Mouse (Mus musculus) large intestine, adult 2 months (tissue): ENCODE measurements at regions not wholly inside any gene's neighbourhood (a gene's known extent, or its start where the extent isn't known, plus 50 kb on each side); places are given as distances from the start of the nearest gene placed in this dataset.

Source experiments
- DNase-seq: peaks from one replicate; pipeline ENCODE4 v3.0.0-alpha.2; 2012; ENCODE audit warnings: low read depth, low spot score
- WGBS: fragments of 180-500 bp; shearing (Covaris S2); methylation state at CpG from one replicate; pipeline ENCODE4 v1.1.7; 2018; 5-methylcytosine and 5-hydroxymethylcytosine counted together

- no peak for DNase-seq
- WGBS, result 86% methylated on average over 13 of the region's 13 CpGs
These were observed 177.8 kb downstream of the Cand1 start for GRCm38 (mm10) chr10:119061958-119062599.

- 89% methylated on average over 8 of the region's 8 CpGs for WGBS
These were observed 178.5 kb downstream of the Cand1 start for GRCm38 (mm10) chr10:119061349-119061850.

GRCm38 (mm10) chr10:119058493-119059020 is 181.3 kb downstream of the Cand1 start:
- WGBS, result 40% methylated on average over 10 of the region's 10 CpGs
- no peak for DNase-seq

More at GRCm38 (mm10) chr10:119061349-119061850, 178.5 kb downstream of the Cand1 start:
- DNase-seq, result no peak

- no peak for DNase-seq
- 60% methylated on average over 13 of the region's 13 CpGs for WGBS
These were observed 184.6 kb downstream of the Cand1 start for GRCm38 (mm10) chr10:119055199-119055785.

GRCm38 (mm10) chr10:119054191-119055175 is 184.5 kb upstream of the Dyrk2 start:
- 79% methylated on average over 22 of the region's 22 CpGs for WGBS
- no peak for DNase-seq

GRCm38 (mm10) chr10:119052441-119053041 is 182.5 kb upstream of the Dyrk2 start:
- WGBS, result 68% methylated on average over 1 of the region's 1 CpGs
- DNase-seq, result no peak

GRCm38 (mm10) chr10:119051598-119051997 is 181.6 kb upstream of the Dyrk2 start:
- DNase-seq, result no peak
- WGBS, result 49% methylated on average over 2 of the region's 2 CpGs

- DNase-seq, result no peak
These were observed 180.1 kb upstream of the Dyrk2 start for GRCm38 (mm10) chr10:119050017-119050685.

GRCm38 (mm10) chr10:119048643-119049420 is 178.8 kb upstream of the Dyrk2 start:
- no peak for DNase-seq
- whole genome bisulfite sequencing, result 76% methylated on average over 6 of the region's 6 CpGs

More at GRCm38 (mm10) chr10:119050017-119050685, 180.1 kb upstream of the Dyrk2 start:
- 77% methylated on average over 18 of the region's 18 CpGs for WGBS

- DNase-seq, result no peak
- 78% methylated on average over 13 of the region's 13 CpGs for WGBS
These were observed 175.1 kb upstream of the Dyrk2 start for GRCm38 (mm10) chr10:119045059-119045458.

- peak; percentile 78 for DNase-seq
- WGBS, result 27% methylated on average over 7 of the region's 7 CpGs
These were observed 173.1 kb upstream of the Dyrk2 start for GRCm38 (mm10) chr10:119043069-119043468.

GRCm38 (mm10) chr10:119040205-119040604 is 170.2 kb upstream of the Dyrk2 start:
- 65% methylated on average over 4 of the region's 4 CpGs for WGBS
- no peak for DNase-seq

- 41% methylated on average over 3 of the region's 3 CpGs for WGBS
- DNase-seq, result no peak
These were observed 169.7 kb upstream of the Dyrk2 start for GRCm38 (mm10) chr10:119039732-119040131.

- 91% methylated on average over 6 of the region's 6 CpGs for WGBS
- no peak for DNase-seq
These were observed 169.0 kb upstream of the Dyrk2 start for GRCm38 (mm10) chr10:119038991-119039390.

- 95% methylated on average over 8 of the region's 8 CpGs for WGBS
- no peak for DNase-seq
These were observed 167.8 kb upstream of the Dyrk2 start for GRCm38 (mm10) chr10:119037781-119038180.

GRCm38 (mm10) chr10:119035863-119036262 is 165.9 kb upstream of the Dyrk2 start:
- DNase-seq, result no peak
- 53% methylated on average over 5 of the region's 5 CpGs for WGBS

GRCm38 (mm10) chr10:119034396-119034795 is 164.4 kb upstream of the Dyrk2 start:
- DNase-seq, result no peak
- WGBS, result 57% methylated on average over 4 of the region's 4 CpGs
